Mouse (Mus musculus) brain, adult 2 months (tissue): ENCODE measurements around the gene Sdcbp2.

Experiments
- DNase-seq: peaks from one replicate; pipeline ENCODE4 v3.0.0; 2011; ENCODE audit warnings: low read depth, low spot score

Sdcbp2 gene

DNA sequence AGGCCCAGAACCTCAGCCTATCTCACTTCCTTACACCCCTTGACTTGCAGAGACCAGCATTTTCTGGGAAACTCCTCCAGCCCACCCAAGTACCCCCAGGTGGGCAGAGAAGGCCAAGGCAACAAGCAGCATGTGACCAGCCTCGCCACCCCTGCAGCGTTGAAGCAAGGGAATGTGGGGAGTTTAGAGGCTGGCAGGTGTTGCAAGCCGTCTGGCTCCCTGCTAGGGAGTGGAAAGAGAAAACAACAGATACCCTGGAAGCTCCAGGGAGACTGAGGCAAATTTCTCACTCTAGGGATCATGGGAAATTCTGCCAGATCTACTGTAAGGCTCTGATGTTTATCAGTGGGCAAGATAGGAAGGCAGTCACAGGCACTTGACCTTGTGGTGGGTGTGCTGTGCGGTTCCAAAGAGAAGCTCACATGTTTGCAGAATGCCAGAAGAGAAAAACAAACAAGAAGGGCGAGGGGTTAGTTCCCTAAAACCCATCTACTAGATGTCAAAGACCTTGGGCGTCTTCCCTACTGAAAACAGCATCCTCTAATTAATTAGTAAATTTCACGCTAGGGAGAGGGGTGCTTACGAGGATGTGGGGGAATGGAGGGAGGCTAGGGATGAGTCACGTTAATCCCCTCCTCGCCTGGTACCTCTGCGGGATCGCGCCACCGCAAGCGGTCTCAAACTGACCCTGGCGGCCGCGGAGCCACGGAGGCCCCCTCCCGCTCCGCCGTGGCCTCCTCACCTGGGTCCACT, 59.2 kb downstream of the Sdcbp2 start:
- DNase-seq: peak; percentile 67

DNA sequence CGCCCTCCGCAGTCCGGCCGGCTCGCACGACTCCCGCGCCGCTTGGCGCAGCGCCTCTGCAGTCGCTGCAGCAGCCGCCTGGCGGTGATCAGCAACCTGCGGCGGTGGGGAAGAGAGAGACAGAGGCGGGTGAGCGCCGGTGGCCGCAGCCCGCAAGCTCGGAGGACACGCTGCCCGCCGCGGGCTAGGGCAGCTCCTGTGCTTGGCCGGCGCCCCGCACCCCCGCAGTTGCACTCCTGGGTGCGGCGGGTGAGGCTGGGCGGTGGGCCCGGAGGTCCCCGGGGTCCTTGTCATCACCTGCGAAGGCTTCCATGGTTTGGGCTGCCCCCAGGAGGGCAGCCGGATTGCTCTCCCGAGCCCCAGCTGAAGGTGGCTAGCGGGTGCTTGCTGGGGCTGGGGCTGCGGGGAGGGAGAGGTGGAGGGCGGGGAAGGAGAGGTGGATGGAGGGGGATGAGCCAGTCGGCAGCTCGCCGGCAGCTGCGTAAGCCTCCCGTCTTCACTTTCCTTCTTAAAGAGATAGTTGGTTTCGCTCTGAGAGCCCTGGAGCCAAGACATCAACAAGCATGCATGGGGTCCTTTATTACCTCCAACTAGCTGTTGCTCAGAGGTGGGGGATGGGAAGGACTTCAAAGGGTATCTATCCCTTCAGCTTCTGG, 59.9 kb downstream of the Sdcbp2 start, which contains the start of gene Snph:
Gene Snph, minus strand, starts transcription at position 435 of the 656 bp plus-strand sequence.
- DNase-seq: peak; percentile 94

DNA sequence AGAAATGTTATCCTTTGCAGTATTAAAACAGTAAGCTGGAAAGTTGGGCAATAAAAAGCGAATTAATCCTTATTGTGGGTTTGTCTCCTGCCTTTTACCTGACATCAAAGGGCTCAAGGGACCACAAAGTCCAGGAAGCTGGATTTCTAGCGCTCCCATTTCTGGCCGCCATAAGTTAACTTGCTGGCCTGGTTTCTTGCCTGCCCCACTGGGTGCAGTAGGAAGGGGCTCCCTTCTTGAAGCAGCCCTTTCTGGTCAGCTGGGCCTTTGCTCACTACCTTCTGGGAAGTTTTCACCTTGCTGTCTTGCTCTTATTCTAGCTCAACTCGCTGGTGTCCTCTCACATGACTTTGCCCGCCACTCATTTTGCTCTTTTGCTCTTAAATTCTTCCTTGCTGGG, 60.6 kb downstream of the Sdcbp2 start:
- no peak for DNase-seq

DNA sequence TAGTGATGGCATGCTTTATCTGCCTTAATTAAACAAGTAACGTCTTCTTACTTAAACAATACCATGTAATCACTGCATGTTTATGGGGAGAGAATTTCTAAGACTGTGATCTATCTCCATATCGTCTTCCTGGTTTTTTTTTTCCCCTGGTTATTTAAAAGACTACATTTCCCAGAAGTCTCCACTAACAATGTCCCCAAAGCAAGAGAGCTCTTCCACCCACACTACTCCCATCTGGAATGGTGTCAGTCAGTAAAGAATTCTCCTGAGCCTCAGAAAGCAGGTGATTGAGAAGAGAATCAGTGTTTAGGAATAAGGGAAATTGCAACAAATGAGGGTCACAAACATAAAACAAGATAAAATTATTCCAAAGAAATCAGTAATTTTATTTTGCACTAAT, 62.5 kb downstream of the Sdcbp2 start:
- peak; percentile 83 for DNase-seq

DNA sequence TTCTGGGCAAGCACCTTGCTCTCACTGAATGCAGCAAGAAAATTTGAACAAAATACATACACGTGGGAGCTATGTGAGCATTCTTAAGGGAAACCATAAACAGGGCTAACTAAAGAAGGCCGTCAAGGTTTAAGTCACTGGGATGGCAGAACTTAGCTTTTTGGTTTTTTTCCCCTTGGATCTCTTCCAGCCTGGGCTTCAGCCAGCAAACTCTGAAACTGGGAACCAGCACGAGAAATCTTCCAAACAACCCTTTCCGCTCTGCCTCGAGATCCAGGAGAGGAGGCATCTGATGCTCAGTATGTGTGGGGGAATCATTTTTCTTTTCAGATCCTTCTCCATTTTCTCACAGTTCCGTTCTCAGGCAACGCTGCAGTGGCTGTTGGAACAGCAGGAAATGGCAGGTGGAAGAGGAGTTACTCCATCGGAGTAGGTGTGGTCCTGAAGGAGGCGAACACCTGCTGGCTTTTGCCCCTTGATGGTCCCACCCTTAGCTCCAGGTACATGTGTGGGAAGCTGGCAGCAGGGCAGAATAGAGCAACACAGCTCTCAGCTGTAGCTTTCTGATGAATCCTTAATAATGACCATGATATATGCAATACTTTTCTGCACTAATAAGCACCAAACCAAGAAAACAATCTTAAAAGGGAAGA, 63.1 kb downstream of the Sdcbp2 start:
- peak; percentile 35 for DNase-seq

DNA sequence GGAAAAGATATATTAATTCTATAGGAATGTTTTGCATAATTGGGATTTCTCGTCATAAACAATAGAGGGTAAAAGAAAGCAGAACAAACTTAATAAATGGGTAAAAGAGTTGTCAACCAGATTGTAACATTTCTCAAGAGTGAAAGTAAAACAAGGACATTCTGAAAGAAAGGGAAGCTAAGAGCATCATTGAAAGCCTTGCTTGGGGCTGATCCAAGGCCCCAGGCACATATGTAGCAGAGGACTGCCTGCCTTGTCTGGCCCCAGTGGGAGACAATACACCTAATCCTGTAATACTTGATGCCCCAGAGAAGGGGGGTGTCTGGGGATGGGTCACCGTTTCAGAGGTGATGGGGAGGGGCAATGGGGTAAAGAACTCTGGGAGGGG, 63.6 kb downstream of the Sdcbp2 start:
- DNase-seq: no peak
